Mouse (Mus musculus): Measurements from ENCODE around the gene Iars2.

Iars2 gene

DNA sequence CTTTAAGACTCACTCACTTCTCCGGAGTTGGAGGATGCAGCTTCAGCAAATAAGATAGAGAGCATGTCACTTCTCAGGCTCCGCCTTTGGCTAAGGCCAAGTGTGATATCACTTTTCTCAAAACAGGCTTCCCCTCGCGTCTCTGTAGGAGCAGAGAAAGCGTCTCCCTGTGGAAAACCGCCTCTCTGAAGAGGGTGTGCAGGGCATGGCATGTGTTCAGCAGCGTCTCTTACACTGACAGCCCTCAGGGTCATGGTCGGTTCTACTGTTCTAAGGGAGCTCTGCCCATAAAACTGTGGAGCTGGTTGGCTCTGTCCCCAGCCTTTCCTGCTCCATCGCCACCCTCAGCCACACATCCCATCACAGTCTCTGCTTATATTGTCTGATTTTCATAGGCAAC lies 49.9 kb downstream of the Iars2 start:
- DNase-seq (ENCODE audit: low spot score), result no peak

DNA sequence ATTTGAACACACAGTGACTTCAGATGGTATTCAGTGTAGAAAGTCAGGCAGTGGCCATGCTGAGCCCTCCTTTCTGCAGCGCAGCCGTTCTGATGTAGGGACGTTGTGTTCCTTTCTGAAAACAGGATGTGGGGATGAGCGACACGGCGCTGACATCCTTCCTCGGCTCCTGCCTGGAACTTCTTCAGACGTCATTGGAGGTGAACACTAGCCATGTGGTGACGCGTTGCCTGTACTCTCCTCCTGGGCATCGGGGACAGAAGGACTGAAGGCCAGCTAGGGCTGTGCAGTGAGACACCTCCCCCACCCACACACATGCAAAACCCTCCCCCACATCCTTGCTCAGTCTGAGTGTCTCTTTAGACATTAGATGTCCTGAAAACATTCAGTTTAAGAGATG lies 52.2 kb downstream of the Iars2 start:
- DNase-seq (ENCODE audit: low spot score), result no peak

DNA sequence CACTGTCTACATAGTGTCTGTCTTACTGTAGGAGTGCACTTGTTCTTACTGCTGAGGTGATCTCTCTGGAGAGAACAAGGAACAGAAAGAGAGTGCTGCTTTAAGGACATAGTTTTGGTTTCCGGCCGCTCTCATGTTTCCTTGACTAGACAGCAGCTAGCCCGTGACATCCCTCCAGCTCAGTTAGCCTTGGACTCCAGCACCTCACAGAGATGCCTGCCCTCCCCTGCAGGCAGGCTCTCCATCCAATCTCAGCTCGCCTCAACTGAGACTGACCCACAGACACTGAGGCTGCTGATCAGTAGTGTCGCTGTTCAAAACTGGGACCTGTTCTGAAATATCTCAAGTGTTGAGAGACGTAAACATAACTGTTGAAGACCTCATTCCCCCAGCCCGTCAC lies 53.2 kb downstream of the Iars2 start:
- no peak for DNase-seq (ENCODE audit: low spot score)

DNA sequence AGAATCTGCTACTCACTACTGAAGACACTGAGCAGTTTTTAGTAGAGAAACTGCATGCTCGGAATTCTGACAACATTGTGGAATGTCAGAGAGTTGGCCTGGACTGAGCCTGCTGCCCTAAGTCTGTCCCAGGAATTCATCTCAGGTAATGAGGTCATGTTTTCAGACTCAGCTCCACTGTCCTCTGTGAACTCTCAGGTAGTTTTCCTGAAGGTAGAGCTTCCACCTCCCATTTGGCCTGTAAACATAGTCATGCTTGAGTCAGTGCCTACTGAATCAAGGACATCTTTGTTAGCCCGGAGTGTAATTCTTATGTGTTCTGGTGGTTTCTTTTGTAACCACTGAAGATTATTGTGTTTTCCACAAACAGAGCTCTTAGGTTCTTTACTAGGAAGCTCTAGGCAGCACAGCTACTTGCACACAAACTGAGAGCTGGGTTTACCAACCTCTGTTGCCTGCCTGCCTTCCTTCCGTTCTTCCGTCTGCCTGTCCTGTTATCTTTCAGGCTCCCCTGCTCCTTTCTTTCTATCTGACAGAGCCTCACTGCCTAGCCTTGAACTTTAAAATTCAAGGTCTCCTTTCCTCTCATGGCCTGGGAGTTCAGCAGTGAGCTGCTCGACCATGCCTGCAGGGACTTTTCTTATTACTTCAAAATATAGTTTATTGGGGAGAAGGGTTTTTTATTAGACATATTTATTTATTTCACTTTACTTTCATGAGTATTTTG lies 54.2 kb downstream of the Iars2 start:
- no peak for DNase-seq (ENCODE audit: low spot score)

- DNase-seq (ENCODE audit: low spot score), result no peak
Measured at GRCm38 (mm10) chr1:185271373-185271772, 57.8 kb downstream of the Iars2 start.

GRCm38 (mm10) chr1:185270403-185271097 lies 58.6 kb downstream of the Iars2 start:
- DNase-seq (ENCODE audit: low spot score), result no peak

DNA sequence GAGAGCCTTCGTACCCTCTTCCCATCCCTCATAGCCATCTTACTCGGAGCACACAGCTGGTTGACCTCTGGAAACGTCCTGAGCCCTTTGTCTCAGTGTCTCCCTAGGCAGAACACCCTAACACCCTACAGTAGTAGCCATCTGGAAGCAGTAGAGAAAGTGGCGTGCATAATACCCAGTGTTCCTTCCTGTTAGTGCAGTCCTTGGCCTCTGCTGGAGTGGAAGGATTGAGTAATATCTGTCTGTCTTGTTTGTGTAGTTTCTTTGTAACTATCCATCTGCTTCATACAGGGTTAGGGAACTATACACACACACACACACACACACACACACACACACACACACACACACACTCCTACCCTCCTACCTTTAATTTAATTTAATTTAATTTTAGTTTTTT lies 60.5 kb downstream of the Iars2 start:
- no peak for DNase-seq (ENCODE audit: low spot score)

DNA sequence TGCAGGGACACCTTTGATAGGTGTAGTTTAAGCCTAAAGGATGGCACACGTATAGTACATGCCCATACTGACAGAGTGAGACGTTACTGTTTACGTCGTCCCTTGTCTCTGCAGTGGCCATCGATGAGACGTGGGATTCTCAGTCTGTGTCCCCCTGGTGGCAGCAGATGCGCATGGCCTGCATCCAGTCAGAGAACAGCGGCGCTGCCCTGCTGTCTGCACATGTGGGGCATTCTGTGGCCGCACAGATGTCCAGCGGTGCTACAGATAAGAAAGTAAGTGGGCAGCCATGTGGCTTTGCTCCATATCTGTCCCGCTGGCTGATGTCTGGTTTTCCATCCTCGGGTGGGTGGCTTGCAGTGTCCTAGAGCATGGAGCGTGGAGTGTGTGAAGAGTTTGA lies 66.6 kb downstream of the Iars2 start:
- DNase-seq (ENCODE audit: low spot score), result no peak

DNA sequence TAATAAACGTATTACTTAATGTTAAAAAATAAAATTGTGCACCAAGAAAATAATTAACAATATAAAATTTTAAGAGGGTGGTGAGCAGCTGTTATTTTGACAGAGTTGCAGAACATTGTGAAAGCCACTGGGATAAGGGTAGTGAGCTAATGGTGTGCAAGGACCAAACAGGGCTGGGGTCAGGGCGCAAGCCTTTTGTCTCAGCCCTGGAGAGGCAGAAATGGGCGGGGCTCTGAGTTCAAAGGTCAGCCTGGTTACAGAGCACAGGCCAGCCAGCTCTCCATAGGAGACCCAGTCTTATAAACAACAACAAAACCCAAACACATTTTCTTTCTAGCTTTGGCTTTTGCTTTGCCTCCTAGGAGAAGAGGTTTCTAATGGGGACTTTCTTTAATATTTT lies 72.4 kb downstream of the Iars2 start:
- DNase-seq (ENCODE audit: low spot score), result no peak

- DNase-seq (ENCODE audit: low spot score), result no peak
Measured at GRCm38 (mm10) chr1:185255336-185255735, 73.9 kb downstream of the Iars2 start.

- DNase-seq (ENCODE audit: low spot score), result no peak
Measured at GRCm38 (mm10) chr1:185253140-185253892, 75.9 kb downstream of the Iars2 start.

GRCm38 (mm10) chr1:185252351-185252750 lies 76.8 kb downstream of the Iars2 start:
- DNase-seq (ENCODE audit: low spot score), result no peak

GRCm38 (mm10) chr1:185248728-185249127 lies 80.5 kb downstream of the Iars2 start:
- no peak for DNase-seq (ENCODE audit: low spot score)

GRCm38 (mm10) chr1:185247429-185248085 lies 81.6 kb downstream of the Iars2 start:
- no peak for DNase-seq (ENCODE audit: low spot score)

GRCm38 (mm10) chr1:185245456-185245855 lies 83.7 kb downstream of the Iars2 start:
- DNase-seq (ENCODE audit: low spot score), result no peak

DNA sequence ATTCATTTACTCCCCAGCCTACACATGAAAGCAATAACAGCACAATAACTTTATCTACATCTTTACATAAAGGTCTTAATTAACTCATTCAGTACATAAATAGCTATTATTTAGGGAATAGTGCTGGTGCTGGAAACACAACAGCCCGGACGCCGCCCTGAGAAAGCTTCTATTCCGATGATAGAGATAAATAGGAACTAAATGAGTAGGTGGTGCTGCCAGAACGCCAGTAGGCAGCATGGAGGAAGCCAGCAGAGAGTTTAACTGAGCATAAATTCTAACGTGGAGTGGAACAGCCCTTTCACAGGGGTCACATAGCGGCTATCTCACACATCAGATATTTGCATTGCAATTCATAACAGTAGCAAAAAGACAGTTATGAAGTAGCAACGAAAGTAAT lies 86.2 kb downstream of the Iars2 start:
- DNase-seq (ENCODE audit: low spot score), result no peak

- no peak for DNase-seq (ENCODE audit: low spot score)
Measured at GRCm38 (mm10) chr1:185236530-185236929, 92.7 kb downstream of the Iars2 start.

DNA sequence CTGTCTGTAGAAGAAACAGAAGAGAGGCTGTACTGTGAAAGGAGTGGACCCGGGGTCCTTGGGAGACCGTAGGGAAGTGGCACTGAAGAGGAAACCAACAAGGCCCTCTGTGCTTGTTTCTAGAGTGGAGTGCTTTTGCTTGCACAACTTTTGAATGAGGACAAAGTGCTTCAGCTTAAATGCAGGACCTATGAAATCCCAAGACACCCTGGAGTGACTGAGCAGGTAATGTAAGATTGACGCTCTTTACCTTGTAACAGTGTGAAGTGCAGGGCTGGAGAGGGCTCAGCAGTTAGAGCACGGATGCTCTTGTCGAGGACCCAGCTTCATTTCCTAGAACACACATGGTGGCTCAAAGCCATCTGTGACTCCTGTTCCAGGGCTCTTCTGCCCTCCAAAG lies 93.4 kb downstream of the Iars2 start:
- no peak for DNase-seq (ENCODE audit: low spot score)

All from ovary, postnatal 10 days (tissue).